Mouse (Mus musculus) heart, embryonic 14.5 days (tissue): ENCODE results near the gene Cacna1d. TPM values are rescaled to one million over a fixed set of nuclear protein-coding genes. Genes with fewer than 3 reads are reported as not detected.

Source experiments
- ATAC-seq: fragments of 200-750 bp; cut with Nextera tagmentation; 2 replicates; pipeline ENCODE4 v1.8.0; 2017; ENCODE audit warnings: low read depth, moderate TSS enrichment; ENCODE audit not compliant: insufficient number of reproducible peaks, insufficient read depth, low FRiP score
- H3K27ac ChIP-seq, 2 experiments: fragments of 200-500 bp in 1 of 2; fragments of 300-500 bp in 1 of 2; sonication (generic) in 1 of 2; replicated peaks in 1 of 2; 2 replicates each; pipeline ENCODE4 v1.5.1; 2012 to 2014; ENCODE audit warnings: low read depth in 2 of 2, low read length in 2 of 2, control low read depth in 1 of 2, mild to moderate bottlenecking in 1 of 2, mixed read lengths in 1 of 2; ENCODE audit not compliant: control insufficient read depth in 1 of 2, insufficient read depth in 1 of 2
- H3K27me3 ChIP-seq: fragments of 300-500 bp; sonication (generic); 2 replicates; pipeline ENCODE4 v1.6.1; 2014; ENCODE audit warnings: mild to moderate bottlenecking, low read length, control low read depth; ENCODE audit not compliant: control insufficient read depth, insufficient read depth
- H3K36me3 ChIP-seq: fragments of 300-500 bp; sonication (generic); 2 replicates; pipeline ENCODE4 v1.6.1; 2014; ENCODE audit warnings: mild to moderate bottlenecking, control low read depth, low read length, mixed read lengths; ENCODE audit not compliant: control insufficient read depth, insufficient read depth
- H3K4me1 ChIP-seq, 2 experiments: fragments of 200-500 bp in 1 of 2; fragments of 300-500 bp in 1 of 2; sonication (generic) in 1 of 2; 2 replicates each; pipeline ENCODE4 v1.6.1; 2012 to 2014; ENCODE audit warnings: low read length in 2 of 2, control low read depth in 1 of 2, mixed read lengths in 1 of 2; ENCODE audit not compliant: control insufficient read depth in 2 of 2, insufficient read depth in 2 of 2
- H3K4me2 ChIP-seq: fragments of 300-500 bp; sonication (generic); 2 replicates; pipeline ENCODE4 v1.6.1; 2014; ENCODE audit warnings: mild to moderate bottlenecking, low read length
- H3K4me3 ChIP-seq, 2 experiments: fragments of 200-500 bp in 1 of 2; fragments of 300-500 bp in 1 of 2; sonication (generic) in 1 of 2; 2 replicates each; pipeline ENCODE4 v1.5.1; 2012 to 2014; ENCODE audit warnings: low read length in 2 of 2, mild to moderate bottlenecking in 2 of 2, control low read depth in 1 of 2, low read depth in 1 of 2, moderate library complexity in 1 of 2; ENCODE audit not compliant: control insufficient read depth in 1 of 2, insufficient read depth in 1 of 2
- H3K9ac ChIP-seq: fragments of 300-500 bp; sonication (generic); 2 replicates; pipeline ENCODE4 v1.6.1; 2014; ENCODE audit warnings: mild to moderate bottlenecking, low read length
- H3K9me3 ChIP-seq: fragments of 300-500 bp; sonication (generic); 2 replicates; pipeline ENCODE4 v1.6.1; 2016; ENCODE audit warnings: low read length, control low read depth; ENCODE audit not compliant: control insufficient read depth
- WGBS: fragments of 180-500 bp; shearing (Covaris S2); extraction: QIAGEN DNeasy Blood & Tissue Kit; methylation state at CpG from one replicate; pipeline ENCODE4 v1.1.7; 2014; 5-methylcytosine and 5-hydroxymethylcytosine counted together
- polyA plus RNA-seq: library from polyadenylated mRNA; unstranded; fragments of >200 nt; fragmentation: Nextera tagmentation; extraction: Ambion mirVana; gene quantifications from 2 replicates; pipeline ENCODE4 v1.2.1, GENCODE M21; 2014

Gene Cacna1d
- polyA plus RNA-seq, 1 experiment from 2014 or later = 13.1 TPM

DNA sequence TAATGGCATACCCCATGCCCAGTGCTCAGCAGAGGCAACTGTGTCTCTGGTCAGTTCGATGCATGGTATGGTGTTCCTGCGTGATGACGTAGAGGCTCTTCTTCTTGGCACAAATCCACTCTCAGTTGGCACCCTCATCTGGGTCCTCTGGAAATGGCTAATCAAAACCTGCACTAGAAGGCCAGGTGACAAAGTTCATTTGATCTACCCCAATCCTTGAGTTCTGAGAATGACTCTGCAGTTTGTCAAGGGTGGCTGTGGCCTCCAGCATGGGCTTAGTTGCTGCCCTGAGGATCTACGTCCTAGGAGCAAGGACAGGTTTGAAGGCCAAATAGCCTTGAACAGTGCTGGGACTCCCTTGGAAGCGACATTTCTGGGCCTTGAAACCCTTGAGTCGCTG, 472.4 kb downstream of the Cacna1d start:
- no peak overlapping the region for H3K9ac ChIP-seq
- no peak overlapping the region for H3K27ac ChIP-seq
- no peak for ATAC-seq
- H3K4me3 ChIP-seq = no peak overlapping the region
- no peaks in the 10 kb centered on the region for H3K4me1 ChIP-seq
- no peaks in the 10 kb centered on the region for H3K36me3 ChIP-seq
- H3K9me3 ChIP-seq = no peaks in the 10 kb centered on the region
- 83% methylated on average over 6 of the region's 6 CpGs for WGBS
- no peak overlapping the region for H3K4me2 ChIP-seq
- no peaks in the 10 kb centered on the region for H3K27me3 ChIP-seq

DNA sequence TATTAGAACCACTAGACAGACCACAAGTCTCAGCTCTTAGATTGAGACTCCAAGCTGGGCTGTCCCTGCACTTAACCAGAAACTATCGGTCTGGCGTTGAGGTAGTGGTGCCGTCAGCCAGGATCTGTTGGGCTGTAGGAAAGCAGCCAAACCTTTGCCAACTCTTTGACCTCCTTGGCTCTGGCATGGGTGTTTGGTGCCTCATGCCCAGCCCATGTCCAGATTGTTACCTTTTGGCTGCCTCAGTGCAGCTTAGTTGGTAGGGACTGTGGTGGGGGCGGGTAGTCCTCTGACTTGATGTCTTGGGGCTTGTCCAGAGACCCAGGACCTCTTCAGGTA, 472.8 kb downstream of the Cacna1d start:
- H3K9me3 ChIP-seq = no peaks in the 10 kb centered on the region
- no peaks in the 10 kb centered on the region for H3K4me1 ChIP-seq
- H3K4me2 ChIP-seq = no peak overlapping the region
- no peaks in the 10 kb centered on the region for H3K27me3 ChIP-seq
- ATAC-seq = no peak
- H3K27ac ChIP-seq = no peak overlapping the region
- no peak overlapping the region for H3K9ac ChIP-seq
- H3K36me3 ChIP-seq = no peaks in the 10 kb centered on the region
- 93% methylated on average over 4 of the region's 4 CpGs for WGBS
- H3K4me3 ChIP-seq = no peak overlapping the region

DNA sequence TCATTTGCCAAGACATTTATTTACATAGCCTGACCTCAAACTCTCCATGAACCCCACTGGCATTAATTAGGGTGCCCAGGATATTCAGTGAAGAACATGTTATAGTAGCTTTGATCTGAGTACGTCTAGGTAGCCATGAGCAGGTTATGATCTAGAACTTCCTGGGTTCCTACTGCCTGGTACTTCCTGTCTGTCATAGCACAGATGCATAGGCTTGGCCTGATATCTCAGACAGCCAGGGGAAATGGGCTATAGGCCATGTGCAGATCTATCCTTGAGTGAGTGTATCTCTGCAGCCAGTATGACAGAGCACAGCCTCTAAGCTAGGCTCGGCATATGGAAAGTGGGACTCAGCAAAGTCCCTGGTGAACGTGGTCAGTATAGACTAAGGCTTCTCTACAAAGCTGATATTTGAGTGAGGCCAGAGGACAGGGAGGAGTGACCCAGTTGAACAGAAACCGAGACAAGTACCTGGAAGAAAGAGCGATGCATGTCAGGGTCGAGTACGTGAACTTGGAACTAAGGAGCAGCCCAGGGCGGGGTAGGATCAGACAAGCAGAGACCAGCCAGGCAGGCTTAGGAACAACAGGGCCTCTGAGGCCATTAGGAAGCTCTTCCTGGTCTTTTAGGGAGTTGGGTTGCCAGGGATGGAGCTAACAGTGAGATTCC, 473.3 kb downstream of the Cacna1d start:
- Histone ChIP-seq H3K9me3 (no peaks in the 10 kb centered on the region), H3K36me3 (no peaks in the 10 kb centered on the region), H3K4me2 (no peak overlapping the region), H3K4me1 (no peaks in the 10 kb centered on the region), H3K4me3 (no peak overlapping the region), H3K9ac (no peak overlapping the region), H3K27ac (no peak overlapping the region), H3K27me3 (no peaks in the 10 kb centered on the region)
- 76% methylated on average over 8 of the region's 8 CpGs for WGBS
- no peak for ATAC-seq

GRCm38 (mm10) chr14:30016666-30017065, 474.6 kb downstream of the Cacna1d start:
- H3K4me2 ChIP-seq = no peak overlapping the region
- no peak for ATAC-seq
- 77% methylated on average over 5 of the region's 5 CpGs for WGBS
- no peak overlapping the region for H3K27ac ChIP-seq
- no peak overlapping the region for H3K4me3 ChIP-seq
- no peaks in the 10 kb centered on the region for H3K9me3 ChIP-seq
- no peaks in the 10 kb centered on the region for H3K27me3 ChIP-seq
- H3K9ac ChIP-seq = no peak overlapping the region
- no peaks in the 10 kb centered on the region for H3K4me1 ChIP-seq
- H3K36me3 ChIP-seq = no peaks in the 10 kb centered on the region

- no peak overlapping the region for H3K27ac ChIP-seq
- H3K4me1 ChIP-seq = no peaks in the 10 kb centered on the region
- peaks cover 5% of the 10 kb centered on the region; the same call in 1 of the 2 replicates for H3K27me3 ChIP-seq
- 44% methylated on average over 1 of the region's 1 CpGs for WGBS
- no peak for ATAC-seq
- no peak overlapping the region for H3K4me2 ChIP-seq
- no peaks in the 10 kb centered on the region for H3K36me3 ChIP-seq
- H3K4me3 ChIP-seq = no peak overlapping the region
- no peaks in the 10 kb centered on the region for H3K9me3 ChIP-seq
- H3K9ac ChIP-seq = no peak overlapping the region
These were observed 476.2 kb downstream of the Cacna1d start for GRCm38 (mm10) chr14:30015008-30015407.

DNA sequence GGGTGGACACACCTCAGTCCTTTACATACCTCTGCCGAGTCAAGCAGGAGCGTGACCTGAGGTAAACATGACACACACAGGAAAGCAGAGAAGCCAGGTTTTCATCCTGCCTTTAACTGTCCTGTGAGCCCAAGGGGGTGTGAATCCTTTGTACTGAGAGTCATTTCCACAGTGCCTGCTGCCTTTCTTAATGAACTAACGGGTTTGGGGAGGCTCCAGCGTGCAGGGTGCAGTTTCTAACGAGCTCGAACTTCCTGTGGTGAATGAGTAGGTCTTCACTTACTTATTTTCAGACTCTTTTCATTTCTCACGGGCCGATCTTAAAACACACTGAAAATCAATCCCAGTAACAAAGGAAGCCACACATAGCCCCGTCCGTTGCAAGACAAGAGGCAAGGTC, 476.8 kb downstream of the Cacna1d start:
- Histone ChIP-seq H3K9ac (no peak overlapping the region), H3K27ac (no peak overlapping the region), H3K4me2 (no peak overlapping the region), H3K27me3 (peaks cover 11% of the 10 kb centered on the region), H3K4me1 (no peaks in the 10 kb centered on the region), H3K36me3 (no peaks in the 10 kb centered on the region), H3K9me3 (no peaks in the 10 kb centered on the region), H3K4me3 (no peak overlapping the region)
- WGBS = 69% methylated on average over 10 of the region's 10 CpGs
- no peak for ATAC-seq

DNA sequence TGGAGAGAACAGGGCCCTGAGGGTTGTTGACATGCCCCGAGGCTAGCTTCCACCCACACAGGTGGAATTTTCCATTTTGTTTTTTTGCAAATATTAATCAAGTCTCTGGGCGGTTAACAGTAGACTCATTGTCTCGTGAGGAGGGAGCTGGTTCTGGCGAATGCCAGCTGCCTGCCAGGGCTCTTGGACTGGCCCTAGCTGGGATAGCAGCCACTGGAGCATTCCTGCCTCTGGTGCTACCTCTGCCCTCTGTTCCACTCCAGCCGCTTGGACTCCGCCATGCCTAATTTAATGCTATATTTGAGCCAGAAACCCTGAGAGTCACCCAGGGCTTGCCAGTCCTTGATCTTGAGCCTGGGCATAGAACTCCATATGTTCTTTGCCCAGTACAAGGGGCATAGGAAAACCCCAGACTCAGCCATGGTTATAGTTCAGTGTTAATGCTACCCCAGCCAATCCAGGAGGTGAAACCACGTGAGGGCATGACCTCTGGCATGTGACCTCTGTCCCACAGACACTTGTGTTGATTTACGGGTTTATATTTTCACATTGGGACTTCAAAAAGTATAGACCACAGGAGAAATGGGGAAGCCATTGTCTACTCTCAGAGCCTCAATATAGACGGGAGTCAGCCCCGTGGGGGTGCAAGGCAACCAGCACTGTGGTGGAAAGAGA, 479.2 kb downstream of the Cacna1d start:
- ATAC-seq = no peak
- 80% methylated on average over 10 of the region's 10 CpGs for WGBS
- Histone ChIP-seq H3K27me3 (peaks cover 29% of the 10 kb centered on the region), H3K36me3 (no peaks in the 10 kb centered on the region), H3K9ac (no peak overlapping the region), H3K4me1 (peaks cover 5 to 10% of the 10 kb centered on the region in 2 experiments; a peak in 3 of 4 replicates), H3K9me3 (no peaks in the 10 kb centered on the region), H3K27ac (no peak overlapping the region), H3K4me3 (no peak overlapping the region), H3K4me2 (no peak overlapping the region)
